Mouse (Mus musculus) myocyte (in vitro differentiated cells): ENCODE results near the gene Numb.

ENCODE experiments used
- CEBPB ChIP-seq: IDR thresholded peaks from 2 replicates; pipeline ENCODE4 v1.6.1; 2011; ENCODE audit warnings: mild to moderate bottlenecking, moderate library complexity; ENCODE audit not compliant: poor library complexity, insufficient read depth, severe bottlenecking
- E2F4 ChIP-seq: IDR thresholded peaks from one replicate; pipeline ENCODE4 v1.6.1; 2011; ENCODE audit warnings: mild to moderate bottlenecking, control low read depth, moderate library complexity; ENCODE audit not compliant: insufficient read depth
- MAX ChIP-seq: IDR thresholded peaks from one replicate; pipeline ENCODE4 v1.6.1; 2011; ENCODE audit warnings: low read depth, mild to moderate bottlenecking, control low read depth
- MYOD1 ChIP-seq, 3 experiments: IDR thresholded peaks; one replicate each; pipeline ENCODE4 v1.6.1; 2011; ENCODE audit warnings: control low read depth in 2 of 3, low read depth in 2 of 3, mild to moderate bottlenecking in 2 of 3, moderate library complexity in 1 of 3; ENCODE audit not compliant: insufficient read length in 2 of 3, control insufficient read depth in 1 of 3
- MYOG ChIP-seq, 3 experiments: IDR thresholded peaks; one replicate each; pipeline ENCODE4 v1.6.1; 2011; ENCODE audit warnings: control low read depth in 2 of 3, low read depth in 2 of 3, mild to moderate bottlenecking in 2 of 3; ENCODE audit not compliant: insufficient read length in 2 of 3, control insufficient read depth in 1 of 3, insufficient read depth in 1 of 3
- POLR2A ChIP-seq: IDR thresholded peaks from one replicate; pipeline ENCODE4 v1.6.1; 2011; ENCODE audit warnings: low read depth, mild to moderate bottlenecking, control low read depth, moderate library complexity; ENCODE audit not compliant: insufficient read length
- POLR2AphosphoS2 ChIP-seq: IDR thresholded peaks from one replicate; pipeline ENCODE4 v1.6.1; 2011; ENCODE audit warnings: low read depth, control low read depth; ENCODE audit not compliant: insufficient read length
- REST ChIP-seq: IDR thresholded peaks from one replicate; pipeline ENCODE4 v1.6.1; 2011; ENCODE audit warnings: mild to moderate bottlenecking, control low read depth, moderate library complexity; ENCODE audit not compliant: insufficient read depth, insufficient read length
- SRF ChIP-seq: IDR thresholded peaks from one replicate; pipeline ENCODE4 v1.6.1; 2011; ENCODE audit warnings: low read depth; ENCODE audit not compliant: control insufficient read depth, insufficient read length
- TCF12 ChIP-seq: IDR thresholded peaks from one replicate; pipeline ENCODE4 v1.6.1; 2011; ENCODE audit warnings: mild to moderate bottlenecking, control low read depth; ENCODE audit not compliant: poor library complexity, insufficient read depth, severe bottlenecking
- USF1 ChIP-seq: IDR thresholded peaks from one replicate; pipeline ENCODE4 v1.6.1; 2011; ENCODE audit warnings: low read depth, mild to moderate bottlenecking, control low read depth, moderate library complexity

DNA sequence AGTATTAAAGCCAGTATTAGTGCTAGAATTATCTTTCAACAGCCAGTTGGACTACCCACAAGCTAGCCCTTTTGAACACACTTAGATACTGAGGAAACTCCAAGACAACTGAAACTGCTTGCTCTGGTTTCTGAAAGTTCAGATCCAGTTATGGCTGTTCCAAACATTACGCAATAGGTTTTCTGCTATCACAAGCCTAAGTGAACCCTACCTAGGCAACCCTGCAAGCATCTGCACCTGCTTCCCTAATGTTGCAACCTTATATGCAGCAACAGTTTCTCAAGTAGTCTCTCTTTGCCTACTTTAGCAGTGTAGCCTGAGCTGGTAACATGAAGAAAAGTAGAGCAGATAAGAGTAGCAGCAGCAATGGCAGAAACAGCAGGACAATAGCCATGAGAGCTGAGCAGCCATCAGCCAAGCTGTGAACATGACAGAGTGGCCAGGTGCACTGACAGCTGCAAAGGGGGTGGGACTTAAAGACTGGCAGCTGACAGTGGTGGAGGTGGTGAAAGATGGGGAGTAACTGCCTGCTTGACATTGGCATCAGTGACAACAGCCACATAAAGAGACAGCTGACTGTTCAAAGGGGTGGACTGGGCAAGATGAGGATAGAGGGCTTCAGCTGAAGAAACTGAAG is 73.0 kb downstream of the Numb start:
- no peak for TF ChIP-seq POLR2A
- no peak for TF ChIP-seq USF1
- TF ChIP-seq MYOD1 (IDR thresholded peaks at IDR 0.05; ENCODE audit: control insufficient read depth in 1 of 3, insufficient read length in 2 of 3, low read depth in 2 of 3) = peak; percentile 98 to 100 (median 100)
- TF ChIP-seq TCF12 = peak; percentile 99
- peak; percentile 97 to 100 (median 99) for TF ChIP-seq MYOG (IDR thresholded peaks at IDR 0.05; ENCODE audit: control insufficient read depth in 1 of 3, insufficient read depth in 1 of 3, insufficient read length in 2 of 3, low read depth in 2 of 3)
- no peak for TF ChIP-seq E2F4
- TF ChIP-seq REST = no peak
- TF ChIP-seq SRF = no peak
- TF ChIP-seq POLR2AphosphoS2 = no peak
- TF ChIP-seq CEBPB = peak; percentile 76
- TF ChIP-seq MAX = no peak
